Mouse (Mus musculus) gastrocnemius, adult 2 months (tissue): ENCODE data around the gene Ethe1. TPM values are rescaled to one million over a fixed set of nuclear protein-coding genes. Genes with fewer than 3 reads are reported as not detected.
"Not testable (repeated sequence)": the region's sequence is repeated elsewhere in the genome, so short reads cannot be mapped to it uniquely, and the experiment has no call there.

Experiments
- DNase-seq: peaks from one replicate; pipeline ENCODE4 v3.0.0; 2022
- H3K27ac ChIP-seq: fragments of 200-600 bp; 2 replicates; pipeline ENCODE4 v1.8.1; 2022; ENCODE audit warnings: mild to moderate bottlenecking
- H3K4me3 ChIP-seq: fragments of 200-600 bp; 2 replicates; pipeline ENCODE4 v1.8.1; 2022; ENCODE audit warnings: mild to moderate bottlenecking, moderate library complexity
- CTCF ChIP-seq: fragments of 200-600 bp; IDR thresholded peaks from 2 replicates; pipeline ENCODE4 v1.8.1; 2022; ENCODE audit warnings: antibody characterized with exemption, mild to moderate bottlenecking, moderate library complexity
- intact Hi-C: fragments of 180-260 bp; cut with DNase I; formaldehyde crosslinking; loops from one replicate; pipeline ENCODE4 v1.15.1; 2025
- total RNA-seq, 2 experiments: library from RNA; stranded (reverse); gene quantifications; 2 replicates each; pipeline ENCODE4 v1.2.3; 2021

Ethe1 gene
- total RNA-seq, 2 experiments from 2014 or later = 22.0 to 27.4 TPM

DNA sequence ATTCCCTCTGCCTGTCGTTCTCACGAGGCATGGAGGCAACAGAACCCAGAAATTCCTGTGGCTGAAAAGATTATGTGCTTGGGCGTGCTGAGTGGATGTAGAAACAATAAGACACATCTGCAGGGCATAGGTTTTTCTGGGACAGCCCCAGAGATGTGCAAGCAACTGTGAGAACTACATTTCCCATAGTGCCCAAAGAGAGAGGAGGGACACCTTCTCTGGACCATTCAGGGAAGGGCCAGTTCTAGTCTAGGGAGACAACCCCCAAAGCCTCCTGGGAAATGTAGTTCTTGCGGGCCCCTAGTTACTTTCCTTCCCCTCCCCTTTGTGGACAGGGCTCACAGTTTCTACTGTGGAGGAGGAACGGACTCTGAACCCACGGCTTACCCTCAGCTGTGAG, 20.7 kb downstream of the Ethe1 start:
- intact Hi-C loops = no loop called here

DNA sequence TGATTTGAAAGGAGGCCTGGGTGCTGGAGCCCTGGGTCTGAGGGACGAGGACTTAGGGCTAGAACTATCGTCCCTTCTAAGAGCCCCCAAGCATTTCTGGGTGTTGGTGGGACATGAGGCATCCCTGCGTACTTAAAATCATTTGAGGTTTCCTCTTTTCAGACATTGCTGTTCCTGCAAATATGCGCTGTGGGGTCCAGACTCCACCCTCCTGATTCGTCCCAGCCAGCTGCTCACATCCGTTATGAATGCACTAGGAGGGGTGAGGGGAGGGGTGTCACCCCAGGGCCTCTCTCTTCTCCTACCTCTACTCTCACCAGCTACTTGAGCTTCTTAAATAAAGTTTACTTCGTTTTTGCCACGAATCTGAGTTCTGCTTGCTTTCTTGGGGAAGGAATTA, 21.2 kb downstream of the Ethe1 start:
- H3K4me3 ChIP-seq = peak overlapping the region; percentile 50
- intact Hi-C loops = no loop called here
- no peak for DNase-seq
- no peak overlapping the region for H3K27ac ChIP-seq
- TF ChIP-seq CTCF = no peak

More for the DNA sequence above, 20.7 kb downstream of the Ethe1 start:
- TF ChIP-seq CTCF = no peak
- no peak overlapping the region for H3K27ac ChIP-seq
- peak; percentile 69 for DNase-seq
- H3K4me3 ChIP-seq = peak overlapping the region; percentile 50

DNA sequence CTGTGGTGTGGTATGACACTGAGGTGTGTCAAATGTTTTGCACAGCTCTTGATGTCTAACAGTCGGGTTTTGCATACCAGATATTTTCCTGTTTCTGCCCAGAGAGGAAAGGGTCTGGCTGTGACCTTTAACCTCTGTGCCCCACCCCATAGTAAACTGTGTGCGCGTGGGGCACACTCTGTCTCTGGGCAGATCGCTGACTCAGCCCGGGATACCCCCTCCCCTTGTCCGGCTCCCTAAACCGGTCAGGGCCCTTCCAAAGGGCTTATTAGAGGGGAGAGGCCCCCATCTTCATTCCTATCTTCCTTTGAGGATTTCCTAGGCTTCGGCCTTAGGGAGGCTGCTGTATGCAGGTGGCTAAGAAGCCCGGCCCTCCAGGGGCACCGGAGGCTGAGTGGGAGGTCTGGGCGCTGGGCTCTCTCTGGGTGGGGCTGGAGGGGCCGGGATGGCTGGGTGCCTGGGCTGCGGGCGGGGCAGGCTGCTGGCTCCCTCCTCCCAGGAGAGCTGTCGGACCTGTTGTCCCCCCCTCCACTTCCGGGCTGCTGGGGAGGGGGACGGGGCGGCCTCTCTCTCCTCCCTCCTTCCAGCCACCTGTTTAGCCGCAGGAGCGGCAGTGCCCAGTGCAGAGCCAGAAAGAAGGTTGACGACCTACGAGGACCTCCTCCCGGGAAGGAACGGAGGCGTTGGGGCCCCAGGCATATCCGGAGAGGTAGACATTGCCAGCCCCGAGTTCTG, 23.0 kb downstream of the Ethe1 start, which contains the start of gene Phldb3:
Phldb3 (plus strand) TSS at position 620 of the 735 bp plus-strand sequence.
- no peak for TF ChIP-seq CTCF
- H3K27ac ChIP-seq = peak within 1 kb of the TSS; percentile 59
- H3K4me3 ChIP-seq = peak within 1 kb of the TSS; percentile 86
- DNase-seq = peak; percentile 39
- intact Hi-C loops = loop anchor here (2.0 kb wide), 1 partner anchor 18 kb away; no protein-coding TSS in a partner anchor

DNA sequence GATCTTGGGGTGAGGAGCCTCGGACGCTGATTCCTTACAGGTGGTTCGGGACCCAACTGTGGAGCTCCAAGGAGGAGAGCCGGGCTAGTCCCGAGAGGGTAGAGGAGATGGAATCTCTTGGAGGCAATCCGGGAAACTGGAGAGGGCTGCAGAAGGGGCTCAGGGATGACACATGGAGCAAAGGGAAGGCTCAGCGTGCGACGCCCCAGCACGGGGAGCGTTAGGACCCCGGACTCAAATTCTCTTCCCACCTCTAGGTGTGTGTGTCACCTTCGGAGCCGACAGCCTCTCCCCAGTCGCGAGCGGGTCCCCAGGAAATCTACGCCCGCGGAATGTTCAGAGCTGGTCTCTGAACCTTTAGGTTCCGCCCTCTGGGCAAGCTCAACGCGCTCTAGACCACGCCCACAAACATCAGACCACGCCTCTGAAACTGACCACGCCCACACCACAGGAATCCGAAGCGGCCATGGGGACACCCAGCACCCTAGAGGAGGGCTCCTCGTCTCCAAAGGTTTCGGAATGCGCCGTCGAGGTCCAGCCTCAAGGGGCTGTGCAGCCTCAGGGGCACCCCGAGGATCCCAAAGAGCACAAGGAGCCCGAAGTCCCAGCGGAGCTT, 23.6 kb downstream of the Ethe1 start:
- TF ChIP-seq CTCF = no peak

DNA sequence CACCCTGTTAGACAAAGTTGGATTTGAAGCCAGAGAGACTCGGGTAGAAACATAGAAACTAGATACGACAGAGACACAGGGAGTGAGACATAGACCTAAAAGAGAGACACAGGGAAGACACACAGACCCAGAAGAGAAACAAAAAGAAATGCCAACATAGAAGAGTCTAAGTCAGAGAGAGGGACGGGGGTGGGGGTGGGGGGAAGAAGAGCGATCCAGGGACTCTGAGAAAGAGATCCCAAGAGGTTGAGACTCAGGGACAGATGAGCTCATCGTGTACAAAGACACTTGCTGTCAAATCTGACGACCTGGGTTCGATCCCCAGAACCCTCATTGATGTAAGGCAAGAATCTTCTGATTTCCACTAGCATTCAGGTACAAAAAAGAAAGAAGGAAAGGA, 24.4 kb downstream of the Ethe1 start:
- no peak for DNase-seq
- Histone ChIP-seq H3K27ac (peak overlapping the region; percentile 59; the same call in 1 of the 2 replicates), H3K4me3 (peak overlapping the region; percentile 86)
- intact Hi-C loops = loop anchor here (2.0 kb wide), 1 partner anchor 17 kb away; no protein-coding TSS in a partner anchor
- TF ChIP-seq CTCF = no peak

More for the DNA sequence above, 23.6 kb downstream of the Ethe1 start:
- peak; percentile 91 for DNase-seq
- peak overlapping the region; percentile 59 for H3K27ac ChIP-seq
- peak overlapping the region; percentile 86 for H3K4me3 ChIP-seq
- intact Hi-C loops = loop anchor here (2.0 kb wide), 1 partner anchor 18 kb away; no protein-coding TSS in a partner anchor

DNA sequence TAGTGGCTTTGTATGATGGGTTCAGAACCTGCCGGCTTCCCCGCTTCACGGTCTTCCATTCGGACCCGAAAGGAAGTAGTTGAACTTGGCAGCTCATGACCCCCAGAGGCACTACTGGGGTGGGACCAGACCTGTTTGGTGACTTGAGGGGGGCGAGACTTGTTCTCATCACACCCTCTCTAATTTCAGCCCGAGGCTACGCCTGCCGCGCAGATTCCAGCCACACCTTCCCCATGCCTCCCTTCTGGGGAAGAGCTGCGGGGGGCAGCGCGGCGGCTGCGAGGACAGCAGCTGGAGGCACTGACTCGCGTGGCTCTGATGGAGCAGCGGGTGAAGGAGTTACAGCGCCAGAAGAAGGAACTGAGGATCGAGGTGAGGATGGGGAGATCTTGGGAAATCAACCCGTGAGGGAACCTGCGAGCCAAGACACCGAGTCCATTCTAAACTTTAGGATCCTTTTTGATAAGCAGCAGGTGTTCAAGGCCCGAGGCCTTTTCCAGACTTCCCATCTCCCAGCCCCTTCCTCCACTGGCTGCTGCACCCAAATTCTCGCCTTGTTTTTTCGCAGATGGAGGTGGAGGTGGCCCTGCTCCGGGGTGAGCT, 25.1 kb downstream of the Ethe1 start:
- DNase-seq = no peak
- Histone ChIP-seq H3K27ac (no peak overlapping the region), H3K4me3 (peak overlapping the region; percentile 86)
- TF ChIP-seq CTCF = no peak
- intact Hi-C loops = no loop called here

DNA sequence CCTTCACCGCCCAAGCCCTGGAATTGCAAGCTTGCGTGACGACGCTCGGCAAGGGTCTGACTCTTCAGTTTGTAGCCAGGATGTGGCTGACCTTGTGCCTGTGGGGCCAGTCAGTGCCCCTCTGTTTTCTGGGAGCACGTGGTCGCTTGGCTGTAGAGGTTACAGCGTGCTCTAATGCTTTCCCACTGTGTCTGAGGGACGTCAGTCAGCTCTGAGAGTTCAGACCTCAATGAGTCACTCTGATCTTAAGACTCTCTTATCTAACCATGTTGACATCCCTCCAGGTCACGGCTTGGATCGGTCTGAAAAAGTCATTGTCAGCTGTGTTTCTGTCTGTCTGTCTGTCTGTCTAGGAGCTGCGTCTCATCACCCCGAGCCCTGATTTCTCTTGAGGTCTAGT, 27.5 kb downstream of the Ethe1 start:
- TF ChIP-seq CTCF = no peak
- H3K4me3 ChIP-seq = no peak overlapping the region
- DNase-seq = no peak
- H3K27ac ChIP-seq = no peak overlapping the region
- intact Hi-C loops = no loop called here

DNA sequence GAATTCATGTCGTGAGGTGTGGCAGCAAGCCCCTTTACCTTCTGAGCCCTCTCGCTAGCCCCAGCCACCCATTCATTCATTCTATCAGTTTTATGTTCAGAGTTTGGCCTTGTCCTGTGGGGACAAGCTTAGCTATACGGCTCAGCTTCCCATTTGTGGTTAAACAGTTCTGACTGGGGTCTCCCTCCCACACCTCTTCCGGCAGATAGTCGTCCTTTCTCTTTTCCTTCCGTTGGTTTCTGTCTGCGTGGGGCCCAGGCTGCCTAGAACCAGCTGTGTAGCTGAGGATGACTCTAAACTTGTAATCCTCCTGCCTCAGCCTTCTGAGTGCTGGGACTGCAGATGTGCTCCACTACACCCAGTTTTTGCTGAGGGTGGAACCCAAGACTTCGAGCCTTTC, 30.4 kb downstream of the Ethe1 start:
- intact Hi-C loops = no loop called here
- Histone ChIP-seq H3K4me3 (no peak overlapping the region), H3K27ac (no peak overlapping the region)
- no peak for DNase-seq
- no peak for TF ChIP-seq CTCF

DNA sequence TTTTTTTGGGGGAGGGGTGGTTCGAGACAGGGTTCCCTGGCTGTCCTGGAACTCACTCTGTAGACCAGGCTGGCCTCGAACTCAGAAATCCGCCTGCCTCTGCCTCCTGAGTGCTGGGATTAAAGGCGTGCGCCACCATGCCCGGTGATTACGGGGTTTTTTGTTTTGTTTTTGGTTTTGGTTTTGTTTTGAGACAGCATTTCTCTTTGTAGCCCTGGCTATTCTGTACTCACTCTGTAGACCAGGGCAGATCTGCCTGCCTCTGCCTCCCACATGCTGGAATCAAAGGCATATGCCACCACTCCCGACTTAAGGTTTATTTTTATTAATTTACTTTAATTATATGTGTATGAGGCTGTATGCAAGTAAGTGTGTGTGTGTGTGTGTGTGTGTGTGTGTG, 31.0 kb downstream of the Ethe1 start:
- intact Hi-C loops, H3K4me3 ChIP-seq, H3K27ac ChIP-seq, DNase-seq: not testable (repeated sequence)

DNA sequence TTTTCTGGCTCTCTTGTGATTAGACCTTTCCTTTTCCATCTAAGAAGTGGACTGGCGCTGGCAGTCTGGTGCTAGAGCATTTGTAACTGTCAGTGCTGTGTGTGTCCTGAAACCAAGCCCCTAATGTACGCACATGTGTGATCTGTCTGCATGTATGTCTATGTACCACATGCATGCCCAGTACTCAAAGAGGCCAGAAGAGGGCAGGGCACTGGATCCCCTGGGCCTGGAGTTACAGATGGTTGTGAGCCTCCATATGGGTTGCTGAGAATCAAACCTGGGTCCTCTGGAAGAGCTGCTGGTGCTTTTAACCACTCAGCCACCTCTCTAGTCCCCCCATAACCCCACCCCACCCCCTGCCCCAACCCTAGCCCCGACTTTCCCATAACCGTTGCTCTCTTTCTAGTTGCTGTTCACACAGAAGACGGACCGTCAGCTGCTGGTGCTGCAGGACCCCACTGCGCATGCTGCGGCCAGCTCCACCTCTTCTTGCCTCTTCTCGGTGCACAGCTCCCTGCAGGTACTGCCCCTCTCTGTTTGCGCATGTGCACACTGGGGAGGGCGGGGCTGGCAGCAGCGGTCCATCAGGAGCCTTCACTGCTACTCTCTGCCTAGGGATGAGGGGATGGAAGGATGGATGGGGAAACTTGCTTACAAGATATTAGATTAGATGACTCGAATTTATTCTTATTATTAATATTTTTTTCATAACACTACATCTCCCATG, 32.5 kb downstream of the Ethe1 start:
- no peak overlapping the region for H3K27ac ChIP-seq
- TF ChIP-seq CTCF = no peak
- DNase-seq = no peak
- intact Hi-C loops = no loop called here
- no peak overlapping the region for H3K4me3 ChIP-seq

DNA sequence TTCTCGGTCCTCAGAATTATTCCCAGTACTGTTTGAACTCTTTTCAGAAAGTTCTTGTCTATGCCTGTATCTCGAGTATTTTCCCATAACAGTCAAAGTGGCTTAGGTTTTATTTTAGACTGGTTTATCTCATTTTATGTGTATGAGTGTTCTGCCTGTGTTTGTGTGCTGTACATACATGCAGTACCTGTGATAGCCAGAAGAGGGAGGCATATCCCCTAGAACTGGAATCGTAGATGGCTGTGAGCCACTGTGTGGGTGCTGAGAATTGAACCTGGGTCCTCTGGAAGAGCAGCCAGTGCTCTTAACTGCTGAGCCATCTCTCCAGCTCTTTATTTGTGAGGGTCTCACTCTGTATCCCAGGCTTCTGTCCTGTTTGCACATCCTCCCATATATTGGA, 33.9 kb downstream of the Ethe1 start:
- Histone ChIP-seq H3K4me3 (no peak overlapping the region), H3K27ac (no peak overlapping the region)
- intact Hi-C loops = no loop called here
- TF ChIP-seq CTCF = peak; percentile 36
- no peak for DNase-seq

DNA sequence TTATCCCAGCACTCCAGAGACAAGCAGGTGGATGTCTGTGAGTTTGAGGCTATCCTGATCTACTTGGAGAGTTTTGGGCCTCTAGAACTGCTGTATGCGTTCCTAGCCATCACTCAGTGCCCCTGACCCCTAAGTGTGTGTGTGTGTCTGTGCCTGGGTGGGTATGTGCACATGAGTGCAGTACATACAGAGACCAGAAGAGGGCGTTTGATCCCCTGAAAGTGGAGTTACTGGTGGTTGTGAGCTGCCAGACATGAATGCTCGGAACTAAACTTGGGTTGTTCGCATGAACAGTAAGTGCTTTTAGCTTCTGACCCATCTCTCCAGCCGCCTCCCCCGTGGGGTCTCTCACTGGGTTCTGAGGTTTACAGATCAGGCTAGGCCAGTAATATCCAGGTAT, 35.6 kb downstream of the Ethe1 start:
- peak; percentile 13; the same call in 1 of the 2 replicates for TF ChIP-seq CTCF
- intact Hi-C loops = no loop called here
- Histone ChIP-seq H3K4me3 (no peak overlapping the region), H3K27ac (no peak overlapping the region)
- DNase-seq = no peak
